Mouse (Mus musculus) colon, adult 2 months (tissue): ENCODE data around the gene Skap1. TPM values are rescaled to one million over a fixed set of nuclear protein-coding genes. Genes with fewer than 3 reads are reported as not detected.

ENCODE experiments used
- polyA plus RNA-seq: library from polyadenylated mRNA; depleted of rRNA; stranded (reverse); fragments of >200 nt; gene quantifications from 2 replicates; pipeline ENCODE4 v1.2.3, GENCODE M21; 2012; rRNA removed

The Skap1 gene
- 1.1 and 1.4 TPM in 2 replicates for polyA plus RNA-seq

DNA sequence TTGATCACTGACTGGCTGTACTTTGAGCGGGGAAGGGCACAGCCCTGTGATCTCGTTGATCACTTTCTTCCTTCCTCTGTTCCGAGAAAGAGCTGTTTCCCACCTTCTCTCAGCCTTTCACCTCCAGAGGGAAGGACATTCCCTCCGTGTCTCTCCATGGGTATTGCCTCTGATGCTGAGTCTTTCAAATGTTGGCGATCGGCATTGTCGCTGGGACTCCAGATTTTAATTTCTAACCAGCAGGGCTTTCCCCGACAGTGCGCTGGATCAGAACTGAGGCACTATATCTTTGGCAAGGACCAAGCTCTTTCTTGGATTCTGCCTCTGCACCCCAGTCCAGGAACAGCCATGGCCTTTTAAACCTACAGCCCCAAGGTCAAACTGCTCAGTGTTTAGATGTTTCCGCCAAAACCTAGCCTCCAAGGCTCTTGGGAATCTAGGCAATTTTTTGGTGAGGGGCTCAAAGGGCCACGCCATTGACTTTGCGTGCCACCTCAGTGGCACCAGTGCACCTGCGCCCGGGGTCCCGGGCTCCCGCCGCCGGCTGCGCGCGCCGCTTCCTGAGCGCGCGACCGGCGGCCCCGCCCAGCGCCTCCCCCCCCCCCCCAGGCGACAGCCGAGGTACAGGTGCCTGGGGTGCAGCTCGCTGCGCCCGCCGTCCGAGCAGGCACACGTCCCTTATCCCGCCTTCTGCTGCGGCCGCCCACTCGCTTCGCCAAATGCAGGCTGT, at the start of gene Skap1:
Gene Skap1 (plus strand): TSS at position 608 of the 730 bp plus-strand sequence.

DNA sequence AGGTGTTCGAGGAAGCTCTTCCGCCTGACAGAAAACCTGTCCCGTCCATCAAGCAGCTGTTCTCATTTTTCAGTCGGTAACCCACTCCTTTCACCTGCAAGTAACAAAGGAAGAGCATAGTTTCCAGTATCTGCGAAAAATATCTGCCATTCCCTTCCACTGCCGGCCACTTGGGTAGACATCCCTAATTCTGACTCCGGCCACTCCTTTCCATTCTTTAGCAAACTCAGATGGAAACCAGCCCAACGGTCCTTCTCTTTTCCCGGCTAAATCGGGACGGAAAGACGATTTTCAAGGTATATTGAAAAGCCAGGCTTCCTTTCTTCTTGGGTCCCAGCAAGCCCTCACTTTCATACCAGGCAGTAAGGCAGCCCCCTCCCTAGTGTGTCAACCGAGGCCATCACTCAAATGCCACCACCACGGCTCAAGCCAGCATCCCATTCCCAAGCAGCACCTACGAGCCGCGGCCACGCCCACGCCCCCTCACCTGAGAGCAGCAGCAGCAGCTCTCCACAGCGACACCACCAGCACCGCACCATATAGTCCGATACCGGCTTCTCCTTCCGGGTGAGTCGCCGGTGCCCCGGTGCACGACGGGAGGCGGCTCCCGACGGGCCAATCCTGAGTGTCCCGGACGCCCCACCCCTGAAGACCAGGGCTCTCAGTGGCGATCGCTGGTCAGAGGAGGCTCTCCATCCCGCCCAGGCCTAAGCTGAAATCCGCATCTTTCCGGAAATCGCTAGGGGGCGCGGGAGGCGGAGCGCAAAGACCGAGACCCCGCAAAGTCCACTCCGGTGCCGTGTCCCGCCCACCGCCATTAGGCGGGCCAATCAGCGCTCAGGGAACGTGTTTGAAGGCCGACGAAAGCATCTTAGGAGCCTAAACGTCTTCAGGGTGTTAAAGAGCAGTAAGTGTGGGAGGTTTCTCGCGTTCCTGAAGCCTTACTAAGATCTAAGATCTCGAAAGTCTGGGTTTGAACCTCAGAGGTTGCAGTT, 312.9 kb downstream of the Skap1 start, which contains the start of gene Snx11:
Gene Snx11 (minus strand): TSS at position 592 of the 995 bp plus-strand sequence.

DNA sequence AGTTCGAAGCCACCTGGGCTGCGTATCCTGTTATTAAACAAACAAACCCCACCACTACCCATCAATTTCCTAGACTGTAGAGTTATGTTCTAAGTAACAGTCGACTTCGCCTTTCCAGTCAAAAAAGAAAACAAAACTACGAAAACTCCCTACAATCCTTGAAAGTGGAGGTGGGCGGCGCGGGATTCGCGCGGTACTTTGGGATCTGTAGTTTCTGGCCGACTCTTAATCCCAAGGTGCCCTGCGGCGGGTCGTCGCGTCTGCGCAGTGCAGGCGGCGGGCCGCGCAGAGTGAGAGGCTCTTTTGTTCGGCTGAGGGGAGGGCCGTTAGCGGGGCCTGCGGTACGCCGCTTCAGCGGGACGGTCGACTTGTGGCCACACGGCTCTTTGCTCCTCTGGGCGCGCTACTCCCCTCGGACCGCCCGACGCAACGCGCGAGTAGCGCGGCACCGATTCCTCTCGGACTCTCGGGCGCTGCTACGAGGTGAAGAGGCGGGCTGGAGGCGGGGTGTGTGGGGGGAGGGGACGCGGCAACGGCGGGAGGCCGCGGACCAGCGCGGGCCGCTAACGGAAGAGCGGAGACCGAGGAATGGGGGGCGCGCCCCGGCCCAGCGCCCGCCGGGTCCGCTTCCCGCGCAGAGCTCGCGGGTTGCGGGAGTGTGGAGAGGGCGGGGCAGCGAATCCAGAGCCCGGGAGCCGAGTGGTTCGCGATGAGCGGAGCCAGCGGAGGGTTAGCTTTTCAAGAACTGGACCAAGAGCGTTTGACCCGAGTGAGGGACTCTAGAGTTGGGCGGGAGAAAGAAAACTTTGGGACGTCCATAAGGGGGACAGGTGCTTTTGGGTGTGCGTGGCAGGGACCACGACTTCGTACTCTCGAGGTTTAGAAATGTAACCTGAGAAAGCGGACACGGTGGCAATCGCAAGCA, 324.7 kb downstream of the Skap1 start, which contains the start of gene Cbx1:
Gene Cbx1 (plus strand): TSS at position 257 of the 925 bp plus-strand sequence.

Other genes with a start within 250 kb of the Skap1 start
- gene Hoxb9, start 193.1 kb upstream of the Skap1 start, polyA plus RNA-seq: 24.5 and 27.1 TPM in 2 replicates
- 11.8 and 19.7 TPM in 2 replicates for gene Hoxb8, start 182.7 kb upstream of the Skap1 start, polyA plus RNA-seq
- 2.3 and 5.4 TPM in 2 replicates for gene Hoxb7, start 178.0 kb upstream of the Skap1 start, polyA plus RNA-seq
- 14.8 and 33.5 TPM in 2 replicates for gene Hoxb6, start 172.1 kb upstream of the Skap1 start, polyA plus RNA-seq
- gene Hoxb5, start 161.3 kb upstream of the Skap1 start, polyA plus RNA-seq: 8.1 and 12.3 TPM in 2 replicates
- gene Hoxb4, start 146.3 kb upstream of the Skap1 start, polyA plus RNA-seq: 2.3 and 6.0 TPM in 2 replicates
- gene Hoxb3, start 141.3 kb upstream of the Skap1 start, polyA plus RNA-seq: 9.7 and 16.5 TPM in 2 replicates
- gene Hoxb2, start 114.1 kb upstream of the Skap1 start, polyA plus RNA-seq: 7.3 and 9.6 TPM in 2 replicates
- not detected in 2 replicates for gene Hoxb1, start 98.8 kb upstream of the Skap1 start, polyA plus RNA-seq